Mouse (Mus musculus) thymus, adult 2 months (tissue): ENCODE measurements around the gene Caln1.

ENCODE experiments used
- CTCF ChIP-seq: fragments of 200-500 bp; IDR thresholded peaks from 2 replicates; pipeline ENCODE4 v1.5.1; 2012; ENCODE audit warnings: mild to moderate bottlenecking, control low read depth, low read length, moderate library complexity, borderline replicate concordance; ENCODE audit not compliant: control insufficient read depth, poor library complexity, insufficient read depth; ENCODE audit errors: extremely low read depth
- POLR2A ChIP-seq: fragments of 200-500 bp; IDR thresholded peaks from 2 replicates; pipeline ENCODE4 v1.6.1; 2012; ENCODE audit warnings: mild to moderate bottlenecking, low read length, control low read depth, moderate library complexity; ENCODE audit not compliant: control insufficient read depth, poor library complexity, insufficient read depth; ENCODE audit errors: extremely low read depth

- no peak for TF ChIP-seq POLR2A
- TF ChIP-seq CTCF = no peak
Measured at GRCm38 (mm10) chr5:130871086-130871485, 501.8 kb downstream of the Caln1 start.
